Mouse (Mus musculus): ENCODE results near the gene Dmrtc1b. TPM values are rescaled to one million over a fixed set of nuclear protein-coding genes. Genes with fewer than 3 reads are reported as not detected.
"Not testable (repeated sequence)": the region's sequence is repeated elsewhere in the genome, so short reads cannot be mapped to it uniquely, and the experiment has no call there.

Dmrtc1b gene
- not detected in 2 replicates for polyA plus RNA-seq (2012; rRNA removed)

GRCm38 (mm10) chrX:102707535-102707934 is at the start of gene Dmrtc1b, which contains the start of gene Gm9112:
Gene Dmrtc1b (plus strand): TSS chrX:102707865.
Gene Gm9112 (minus strand): TSS chrX:102707635.
- H3K4me1 ChIP-seq (ENCODE audit: control insufficient read depth, insufficient read depth, insufficient read length, low read length); H3K36me3 ChIP-seq (ENCODE audit: control insufficient read depth, insufficient read depth, low read length); H3K27ac ChIP-seq (ENCODE audit: insufficient read depth, low read depth, low read length); H3K4me3 ChIP-seq (ENCODE audit: low read depth, low read length); H3K27me3 ChIP-seq (ENCODE audit: control insufficient read depth, insufficient read depth, low read length): not testable (repeated sequence)
- WGBS: 56% methylated on average over 7 of the region's 10 CpGs

- Histone ChIP-seq H3K27ac (ENCODE audit: insufficient read depth, low read depth, low read length) (no peak overlapping the region), H3K27me3 (ENCODE audit: control insufficient read depth, insufficient read depth, low read length) (no peaks in the 10 kb centered on the region), H3K4me3 (ENCODE audit: low read depth, low read length) (no peak overlapping the region), H3K4me1 (ENCODE audit: control insufficient read depth, insufficient read depth, insufficient read length, low read length) (no peaks in the 10 kb centered on the region), H3K36me3 (ENCODE audit: control insufficient read depth, insufficient read depth, low read length) (no peaks in the 10 kb centered on the region)
- TF ChIP-seq POLR2A (IDR thresholded peaks at IDR 0.05; ENCODE audit: low read depth, low read length) (no peak), CTCF (IDR thresholded peaks at IDR 0.05; ENCODE audit: extremely low read depth, insufficient read length, insufficient replicate concordance, low read depth, low read length) (no peak)
- WGBS: 25% methylated on average over 3 of the region's 3 CpGs
Measured at GRCm38 (mm10) chrX:102660712-102661111, 47.0 kb upstream of the Dmrtc1b start.

- H3K4me3 ChIP-seq (ENCODE audit: low read depth, low read length): no peak overlapping the region
- TF ChIP-seq CTCF (IDR thresholded peaks at IDR 0.05; ENCODE audit: extremely low read depth, insufficient read length, insufficient replicate concordance, low read depth, low read length): no peak
- no peak for TF ChIP-seq POLR2A (IDR thresholded peaks at IDR 0.05; ENCODE audit: low read depth, low read length)
- no peaks in the 10 kb centered on the region for H3K4me1 ChIP-seq (ENCODE audit: control insufficient read depth, insufficient read depth, insufficient read length, low read length)
- no peaks in the 10 kb centered on the region for H3K36me3 ChIP-seq (ENCODE audit: control insufficient read depth, insufficient read depth, low read length)
- WGBS: 73% methylated on average over 2 of the region's 2 CpGs
- no peaks in the 10 kb centered on the region for H3K27me3 ChIP-seq (ENCODE audit: control insufficient read depth, insufficient read depth, low read length)
- H3K27ac ChIP-seq (ENCODE audit: insufficient read depth, low read depth, low read length): no peak overlapping the region
Measured at GRCm38 (mm10) chrX:102666641-102667040, 41.0 kb upstream of the Dmrtc1b start.

- WGBS: 44% methylated on average over 3 of the region's 3 CpGs
- H3K27ac ChIP-seq (ENCODE audit: insufficient read depth, low read depth, low read length); H3K27me3 ChIP-seq (ENCODE audit: control insufficient read depth, insufficient read depth, low read length); H3K4me1 ChIP-seq (ENCODE audit: control insufficient read depth, insufficient read depth, insufficient read length, low read length); H3K4me3 ChIP-seq (ENCODE audit: low read depth, low read length); H3K36me3 ChIP-seq (ENCODE audit: control insufficient read depth, insufficient read depth, low read length): not testable (repeated sequence)
Measured at GRCm38 (mm10) chrX:102684706-102685105, 23.0 kb upstream of the Dmrtc1b start.

- not testable (repeated sequence) for H3K4me3 ChIP-seq (ENCODE audit: low read depth, low read length); H3K27me3 ChIP-seq (ENCODE audit: control insufficient read depth, insufficient read depth, low read length); H3K27ac ChIP-seq (ENCODE audit: insufficient read depth, low read depth, low read length); H3K36me3 ChIP-seq (ENCODE audit: control insufficient read depth, insufficient read depth, low read length); H3K4me1 ChIP-seq (ENCODE audit: control insufficient read depth, insufficient read depth, insufficient read length, low read length)
- WGBS: 95% methylated on average over 5 of the region's 5 CpGs
Measured at GRCm38 (mm10) chrX:102686872-102687271, 20.8 kb upstream of the Dmrtc1b start, which contains the start of gene Gm3880. Gene Gm3880 (minus strand): TSS chrX:102686972.

GRCm38 (mm10) chrX:102689252-102689651 is 18.4 kb upstream of the Dmrtc1b start:
- H3K4me3 ChIP-seq (ENCODE audit: low read depth, low read length); H3K36me3 ChIP-seq (ENCODE audit: control insufficient read depth, insufficient read depth, low read length); H3K27ac ChIP-seq (ENCODE audit: insufficient read depth, low read depth, low read length); H3K27me3 ChIP-seq (ENCODE audit: control insufficient read depth, insufficient read depth, low read length); H3K4me1 ChIP-seq (ENCODE audit: control insufficient read depth, insufficient read depth, insufficient read length, low read length): not testable (repeated sequence)
- peak; percentile 8; the same call in 1 of the 2 replicates for TF ChIP-seq CTCF (IDR thresholded peaks at IDR 0.05; ENCODE audit: extremely low read depth, insufficient read length, insufficient replicate concordance, low read depth, low read length)
- WGBS: 27% methylated on average over 4 of the region's 4 CpGs

- not testable (repeated sequence) for H3K27ac ChIP-seq (ENCODE audit: insufficient read depth, low read depth, low read length); H3K4me3 ChIP-seq (ENCODE audit: low read depth, low read length); H3K4me1 ChIP-seq (ENCODE audit: control insufficient read depth, insufficient read depth, insufficient read length, low read length); H3K36me3 ChIP-seq (ENCODE audit: control insufficient read depth, insufficient read depth, low read length); H3K27me3 ChIP-seq (ENCODE audit: control insufficient read depth, insufficient read depth, low read length)
- 70% methylated on average over 3 of the region's 3 CpGs for WGBS
Measured at GRCm38 (mm10) chrX:102700636-102701035, 7.0 kb upstream of the Dmrtc1b start.

- not testable (repeated sequence) for H3K27me3 ChIP-seq (ENCODE audit: control insufficient read depth, insufficient read depth, low read length); H3K27ac ChIP-seq (ENCODE audit: insufficient read depth, low read depth, low read length); H3K4me3 ChIP-seq (ENCODE audit: low read depth, low read length); H3K4me1 ChIP-seq (ENCODE audit: control insufficient read depth, insufficient read depth, insufficient read length, low read length); H3K36me3 ChIP-seq (ENCODE audit: control insufficient read depth, insufficient read depth, low read length)
- 93% methylated on average over 6 of the region's 6 CpGs for WGBS
Measured at GRCm38 (mm10) chrX:102724226-102724625, 16.6 kb downstream of the Dmrtc1b start.

Other genes with a start within 250 kb of the Dmrtc1b start
- gene Hdac8, start 202.5 kb upstream of the Dmrtc1b start, polyA plus RNA-seq (2012; rRNA removed): 0.77 and 1.5 TPM in 2 replicates
- gene Phka1, start 63.6 kb upstream of the Dmrtc1b start, polyA plus RNA-seq (2012; rRNA removed): 1.6 TPM in 2 replicates
- gene Gm3880, start 20.9 kb upstream of the Dmrtc1b start, polyA plus RNA-seq (2012; rRNA removed): 1.2 TPM in 1 of 2 replicates, not detected in the other
- not detected in 2 replicates for gene Gm9112, start 230 bp upstream of the Dmrtc1b start, polyA plus RNA-seq (2012; rRNA removed)
- gene Dmrtc1c1, start 95.1 kb downstream of the Dmrtc1b start, polyA plus RNA-seq (2012; rRNA removed): not detected in 2 replicates
- gene Dmrtc1c2, start 146.8 kb downstream of the Dmrtc1b start, polyA plus RNA-seq (2012; rRNA removed): not detected in 2 replicates
- gene 1700031F05Rik, start 160.1 kb downstream of the Dmrtc1b start, polyA plus RNA-seq (2012; rRNA removed): not detected in 2 replicates
- gene Dmrtc1a, start 200.8 kb downstream of the Dmrtc1b start, polyA plus RNA-seq (2012; rRNA removed): 0.20 TPM in 1 of 2 replicates, not detected in the other
- not detected in 2 replicates for gene 1700011M02Rik, start 201.0 kb downstream of the Dmrtc1b start, polyA plus RNA-seq (2012; rRNA removed)
- not detected in 2 replicates for gene 1700018G05Rik, start 220.5 kb downstream of the Dmrtc1b start, polyA plus RNA-seq (2012; rRNA removed)